Comparison of ENCODE assay signal across 26 mouse cellular contexts in genomic region chr10:80208248-80208647, GRCm38 (mm10). TPM values are rescaled to one million over a fixed set of nuclear protein-coding genes. Genes with fewer than 3 reads are reported as not detected.
DNase-seq lines count a peak whose midpoint lies in the region; ATAC-seq and TF ChIP-seq lines count a peak whose summit lies in the region.
"Had no signal": no experiment of that assay in that cellular context is flagged by ENCODE, and none has a peak within 500 bp of the region (broad histone marks: within the 10 kb centered on the region; RNA-seq: fewer than 3 reads in every experiment).

No protein-coding gene starts in this region.

- DNase-seq in hindbrain, embryonic 10.5 days (ENCODE audit: low spot score) = no peak
- DNase-seq in hindbrain, embryonic 14.5 days (ENCODE audit: low spot score) = no peak
- no peak for DNase-seq in left cerebral cortex, postnatal 14 days (ENCODE audit: low spot score in 2 of 2)
- DNase-seq: adrenal gland, adult 2 months; B cell, adult 2 months; cerebellum, adult 11 months; heart, postnatal 4 days; kidney, adult 9 months; kidney, postnatal 14 days; lung, postnatal 36 days; thymus, adult 2 months had no signal

- no peak overlapping the region for H3K9ac ChIP-seq in hindbrain, embryonic 16.5 days (ENCODE audit: low read depth, low read length)
- H3K9ac ChIP-seq in forebrain, embryonic 15.5 days (replicated peaks) = no peak overlapping the region
- H3K9ac ChIP-seq in hindbrain, embryonic 14.5 days = peak overlapping the region; percentile 45; the same call in 1 of the 2 replicates
- no peak overlapping the region for H3K9ac ChIP-seq in midbrain, embryonic 15.5 days
- H3K9ac ChIP-seq in intestine, postnatal 0 days (ENCODE audit: low read depth, low read length) = no peak overlapping the region
- H3K9ac ChIP-seq: liver, embryonic 14.5 days; lung, embryonic 14.5 days had no signal

- no peaks in the 10 kb centered on the region for H3K9me3 ChIP-seq in hindbrain, embryonic 10.5 days
- no peaks in the 10 kb centered on the region for H3K9me3 ChIP-seq in hindbrain, embryonic 16.5 days (ENCODE audit: control insufficient read depth, low read length)
- H3K9me3 ChIP-seq in forebrain, embryonic 15.5 days = no peaks in the 10 kb centered on the region
- no peaks in the 10 kb centered on the region for H3K9me3 ChIP-seq in hindbrain, embryonic 14.5 days (ENCODE audit: control insufficient read depth, low read length)
- no peaks in the 10 kb centered on the region for H3K9me3 ChIP-seq in midbrain, embryonic 15.5 days
- no peaks in the 10 kb centered on the region for H3K9me3 ChIP-seq in intestine, postnatal 0 days (ENCODE audit: control insufficient read depth)
- H3K9me3 ChIP-seq: embryonic facial prominence, embryonic 13.5 days; G1E; heart, embryonic 10.5 days; intestine, embryonic 15.5 days; limb, embryonic 15.5 days; megakaryocyte, embryonic 14.5 days had no signal

- H3K4me1 ChIP-seq in hindbrain, embryonic 10.5 days (replicated peaks) = peaks cover 57% of the 10 kb centered on the region
- peaks cover 8% of the 10 kb centered on the region for H3K4me1 ChIP-seq in hindbrain, embryonic 16.5 days (ENCODE audit: control insufficient read depth, insufficient read depth, low read depth, low read length)
- H3K4me1 ChIP-seq in forebrain, embryonic 15.5 days = peaks cover 21% of the 10 kb centered on the region
- H3K4me1 ChIP-seq in hindbrain, embryonic 14.5 days (replicated peaks; ENCODE audit: control insufficient read depth, insufficient read depth, low read length) = peaks cover 27% of the 10 kb centered on the region
- H3K4me1 ChIP-seq in midbrain, embryonic 15.5 days = peaks cover 32% of the 10 kb centered on the region
- no peaks in the 10 kb centered on the region for H3K4me1 ChIP-seq in intestine, postnatal 0 days (replicated peaks; ENCODE audit: control insufficient read depth, insufficient read depth, low read length)
- H3K4me1 ChIP-seq: intestine, embryonic 15.5 days had no signal

- no peak for TF ChIP-seq CTCF in intestine, postnatal 0 days (IDR thresholded peaks at IDR 0.05; ENCODE audit: low read depth)

- no peak overlapping the region; the same call in 1 of the 2 replicates for H3K4me2 ChIP-seq in hindbrain, embryonic 16.5 days (ENCODE audit: low read length)
- no peak overlapping the region for H3K4me2 ChIP-seq in forebrain, embryonic 15.5 days (replicated peaks)
- no peak overlapping the region for H3K4me2 ChIP-seq in hindbrain, embryonic 14.5 days (replicated peaks)
- peak overlapping the region; percentile 44; the same call in 1 of the 2 replicates for H3K4me2 ChIP-seq in midbrain, embryonic 15.5 days
- H3K4me2 ChIP-seq in intestine, postnatal 0 days (replicated peaks; ENCODE audit: low read depth) = no peak overlapping the region
- H3K4me2 ChIP-seq: intestine, embryonic 15.5 days had no signal

- peak overlapping the region; percentile 30; the same call in 1 of the 2 replicates for H3K4me3 ChIP-seq in hindbrain, embryonic 10.5 days
- H3K4me3 ChIP-seq in hindbrain, embryonic 16.5 days (ENCODE audit: low read length) = no peak overlapping the region
- no peak overlapping the region for H3K4me3 ChIP-seq in forebrain, embryonic 15.5 days
- H3K4me3 ChIP-seq in hindbrain, embryonic 14.5 days (replicated peaks; ENCODE audit: low read length) = no peak overlapping the region
- H3K4me3 ChIP-seq in midbrain, embryonic 15.5 days = no peak overlapping the region
- H3K4me3 ChIP-seq in intestine, postnatal 0 days (ENCODE audit: low read depth, low read length) = no peak overlapping the region
- H3K4me3 ChIP-seq: embryonic facial prominence, embryonic 13.5 days; erythroblast, embryonic 14.5 days; intestine, embryonic 15.5 days; limb, embryonic 15.5 days; megakaryocyte, embryonic 14.5 days had no signal

- H3K36me3 ChIP-seq in hindbrain, embryonic 10.5 days = no peaks in the 10 kb centered on the region
- no peaks in the 10 kb centered on the region for H3K36me3 ChIP-seq in hindbrain, embryonic 16.5 days (ENCODE audit: control insufficient read depth, insufficient read depth, low read length)
- H3K36me3 ChIP-seq in forebrain, embryonic 15.5 days = no peaks in the 10 kb centered on the region
- no peaks in the 10 kb centered on the region for H3K36me3 ChIP-seq in hindbrain, embryonic 14.5 days (replicated peaks; ENCODE audit: control insufficient read depth, insufficient read depth)
- no peaks in the 10 kb centered on the region for H3K36me3 ChIP-seq in midbrain, embryonic 15.5 days (replicated peaks)
- no peaks in the 10 kb centered on the region for H3K36me3 ChIP-seq in intestine, postnatal 0 days (ENCODE audit: control insufficient read depth, insufficient read depth)
- H3K36me3 ChIP-seq: embryonic facial prominence, embryonic 13.5 days; G1E; heart, embryonic 10.5 days; intestine, embryonic 15.5 days; limb, embryonic 15.5 days had no signal

- WGBS in hindbrain, embryonic 10.5 days = 72% methylated on average over 4 of the region's 4 CpGs
- WGBS in hindbrain, embryonic 16.5 days = 57% methylated on average over 4 of the region's 4 CpGs
- WGBS in forebrain, embryonic 15.5 days = 82% methylated on average over 4 of the region's 4 CpGs
- 56% methylated on average over 4 of the region's 4 CpGs for WGBS in hindbrain, embryonic 14.5 days
- WGBS in midbrain, embryonic 15.5 days = 48% methylated on average over 4 of the region's 4 CpGs
- 77% methylated on average over 4 of the region's 4 CpGs for WGBS in intestine, postnatal 0 days

- no peak for ATAC-seq in hindbrain, embryonic 16.5 days
- no peak for ATAC-seq in forebrain, embryonic 15.5 days (replicated peaks)
- ATAC-seq in hindbrain, embryonic 14.5 days (ENCODE audit: low FRiP score) = no peak
- ATAC-seq in midbrain, embryonic 15.5 days (replicated peaks) = no peak
- ATAC-seq in intestine, postnatal 0 days = no peak
- ATAC-seq: intestine, embryonic 15.5 days; Patski had no signal

- peaks cover 26% of the 10 kb centered on the region for H3K27me3 ChIP-seq in hindbrain, embryonic 10.5 days (ENCODE audit: insufficient read depth, poor library complexity, severe bottlenecking)
- no peaks in the 10 kb centered on the region for H3K27me3 ChIP-seq in hindbrain, embryonic 16.5 days (replicated peaks; ENCODE audit: control insufficient read depth, insufficient read depth, low read length)
- no peaks in the 10 kb centered on the region for H3K27me3 ChIP-seq in forebrain, embryonic 15.5 days
- no peaks in the 10 kb centered on the region for H3K27me3 ChIP-seq in hindbrain, embryonic 14.5 days (ENCODE audit: control insufficient read depth, insufficient read depth, low read length)
- H3K27me3 ChIP-seq in midbrain, embryonic 15.5 days (replicated peaks) = no peaks in the 10 kb centered on the region
- no peaks in the 10 kb centered on the region for H3K27me3 ChIP-seq in intestine, postnatal 0 days (replicated peaks; ENCODE audit: control insufficient read depth, insufficient read depth, low read length)
- H3K27me3 ChIP-seq: intestine, embryonic 15.5 days had no signal

- H3K27ac ChIP-seq in hindbrain, embryonic 10.5 days = peak overlapping the region; percentile 80
- H3K27ac ChIP-seq in hindbrain, embryonic 16.5 days (ENCODE audit: low read depth, low read length) = no peak overlapping the region
- 0 out of 2 replicates have a peak overlapping the region, but pooled peaks have one; percentile 82 for H3K27ac ChIP-seq in forebrain, embryonic 15.5 days (replicated peaks)
- peak overlapping the region; percentile 62 for H3K27ac ChIP-seq in hindbrain, embryonic 14.5 days
- H3K27ac ChIP-seq in midbrain, embryonic 15.5 days = peak overlapping the region; percentile 88; the same call in 1 of the 2 replicates
- no peak overlapping the region for H3K27ac ChIP-seq in intestine, postnatal 0 days (ENCODE audit: low read depth, low read length)
- H3K27ac ChIP-seq: intestine, embryonic 15.5 days; limb, embryonic 15.5 days; liver, embryonic 14.5 days had no signal

- intact Hi-C loops in left cerebral cortex, postnatal 14 days (cut with DNase I) = no loop called here

RNA-seq across cellular contexts. Expression of gene Mum1, which starts 18.0 kb away (rescaled TPM):
- polyA plus RNA-seq in hindbrain, embryonic 10.5 days (2016; fragmentation: Nextera tagmentation; extraction: Ambion mirVana) = 63.6 and 102 TPM in 2 replicates
- 38.0 and 38.7 TPM in 2 replicates for polyA plus RNA-seq in hindbrain, embryonic 16.5 days (2015; fragmentation: Nextera tagmentation; extraction: Ambion mirVana)
- 49.9 and 52.8 TPM in 2 replicates for polyA plus RNA-seq in forebrain, embryonic 15.5 days (2015; fragmentation: Nextera tagmentation; extraction: Ambion mirVana)
- 29.0 and 32.9 TPM in 2 replicates for polyA plus RNA-seq in hindbrain, embryonic 14.5 days (2014; fragmentation: Nextera tagmentation; extraction: Ambion mirVana)
- 56.4 and 59.5 TPM in 2 replicates for polyA plus RNA-seq in midbrain, embryonic 15.5 days (2015; fragmentation: Nextera tagmentation; extraction: Ambion mirVana)
- 21.9 and 22.5 TPM in 2 replicates for polyA plus RNA-seq in intestine, postnatal 0 days (2015; fragmentation: Nextera tagmentation; extraction: Ambion mirVana)
- 10 to 100 TPM; 39.4 to 41.5 TPM for total RNA-seq in left cerebral cortex, postnatal 14 days (2021)

RNA-seq across cellular contexts. Expression of gene Efna2, which starts 29.0 kb away (rescaled TPM):
- 41.3 and 43.7 TPM in 2 replicates for polyA plus RNA-seq in hindbrain, embryonic 10.5 days (2016; fragmentation: Nextera tagmentation; extraction: Ambion mirVana)
- polyA plus RNA-seq in hindbrain, embryonic 16.5 days (2015; fragmentation: Nextera tagmentation; extraction: Ambion mirVana) = 21.5 and 22.7 TPM in 2 replicates
- polyA plus RNA-seq in forebrain, embryonic 15.5 days (2015; fragmentation: Nextera tagmentation; extraction: Ambion mirVana) = 35.8 and 36.5 TPM in 2 replicates
- polyA plus RNA-seq in hindbrain, embryonic 14.5 days (2014; fragmentation: Nextera tagmentation; extraction: Ambion mirVana) = 25.9 and 26.2 TPM in 2 replicates
- 53.4 and 54.6 TPM in 2 replicates for polyA plus RNA-seq in midbrain, embryonic 15.5 days (2015; fragmentation: Nextera tagmentation; extraction: Ambion mirVana)
- polyA plus RNA-seq in intestine, postnatal 0 days (2015; fragmentation: Nextera tagmentation; extraction: Ambion mirVana) = 3.5 and 3.8 TPM in 2 replicates
- total RNA-seq in left cerebral cortex, postnatal 14 days (2021) = 10 to 100 TPM; 13.9 to 14.3 TPM
- total RNA-seq: G1E; neutrophil, adult 5-6 weeks had no signal

RNA-seq across cellular contexts. Expression of gene 1600002K03Rik, which starts 35.5 kb away (rescaled TPM):
- polyA plus RNA-seq in hindbrain, embryonic 10.5 days (2016; fragmentation: Nextera tagmentation; extraction: Ambion mirVana) = 12.9 and 14.4 TPM in 2 replicates
- polyA plus RNA-seq in hindbrain, embryonic 16.5 days (2015; fragmentation: Nextera tagmentation; extraction: Ambion mirVana) = 9.4 and 10.1 TPM in 2 replicates
- 9.7 and 12.7 TPM in 2 replicates for polyA plus RNA-seq in forebrain, embryonic 15.5 days (2015; fragmentation: Nextera tagmentation; extraction: Ambion mirVana)
- polyA plus RNA-seq in hindbrain, embryonic 14.5 days (2014; fragmentation: Nextera tagmentation; extraction: Ambion mirVana) = 7.0 and 7.7 TPM in 2 replicates
- 13.3 and 14.7 TPM in 2 replicates for polyA plus RNA-seq in midbrain, embryonic 15.5 days (2015; fragmentation: Nextera tagmentation; extraction: Ambion mirVana)
- polyA plus RNA-seq in intestine, postnatal 0 days (2015; fragmentation: Nextera tagmentation; extraction: Ambion mirVana) = 12.7 and 13.9 TPM in 2 replicates
- total RNA-seq in left cerebral cortex, postnatal 14 days (2021) = 1 to 10 TPM; 5.7 to 6.2 TPM

RNA-seq across cellular contexts. Expression of gene Ndufs7, which starts 40.7 kb away (rescaled TPM):
- polyA plus RNA-seq in hindbrain, embryonic 10.5 days (2016; fragmentation: Nextera tagmentation; extraction: Ambion mirVana) = 303 and 313 TPM in 2 replicates
- 349 and 361 TPM in 2 replicates for polyA plus RNA-seq in hindbrain, embryonic 16.5 days (2015; fragmentation: Nextera tagmentation; extraction: Ambion mirVana)
- polyA plus RNA-seq in forebrain, embryonic 15.5 days (2015; fragmentation: Nextera tagmentation; extraction: Ambion mirVana) = 248 and 260 TPM in 2 replicates
- 303 and 341 TPM in 2 replicates for polyA plus RNA-seq in hindbrain, embryonic 14.5 days (2014; fragmentation: Nextera tagmentation; extraction: Ambion mirVana)
- 290 and 305 TPM in 2 replicates for polyA plus RNA-seq in midbrain, embryonic 15.5 days (2015; fragmentation: Nextera tagmentation; extraction: Ambion mirVana)
- polyA plus RNA-seq in intestine, postnatal 0 days (2015; fragmentation: Nextera tagmentation; extraction: Ambion mirVana) = 584 and 605 TPM in 2 replicates
- 100 to 1,000 TPM; 171 to 187 TPM for total RNA-seq in left cerebral cortex, postnatal 14 days (2021)

RNA-seq across cellular contexts. Expression of gene Cirbp, which starts 42.5 kb away (rescaled TPM):
- polyA plus RNA-seq in hindbrain, embryonic 10.5 days (2016; fragmentation: Nextera tagmentation; extraction: Ambion mirVana) = 95.3 and 153 TPM in 2 replicates
- polyA plus RNA-seq in hindbrain, embryonic 16.5 days (2015; fragmentation: Nextera tagmentation; extraction: Ambion mirVana) = 288 and 311 TPM in 2 replicates
- 350 and 358 TPM in 2 replicates for polyA plus RNA-seq in forebrain, embryonic 15.5 days (2015; fragmentation: Nextera tagmentation; extraction: Ambion mirVana)
- 203 and 252 TPM in 2 replicates for polyA plus RNA-seq in hindbrain, embryonic 14.5 days (2014; fragmentation: Nextera tagmentation; extraction: Ambion mirVana)
- 364 and 392 TPM in 2 replicates for polyA plus RNA-seq in midbrain, embryonic 15.5 days (2015; fragmentation: Nextera tagmentation; extraction: Ambion mirVana)
- polyA plus RNA-seq in intestine, postnatal 0 days (2015; fragmentation: Nextera tagmentation; extraction: Ambion mirVana) = 222 and 228 TPM in 2 replicates
- total RNA-seq in left cerebral cortex, postnatal 14 days (2021) = 100 to 1,000 TPM in 1 of 2 experiments, 10 to 100 TPM in 1; 95.6 to 111 TPM

Comparison
In these comparisons a context has a peak if more than half of its experiments do, and no peak if none do; other contexts are left out.
1. H3K27ac ChIP-seq: peak in hindbrain, embryonic 10.5 days (single experiment), forebrain, embryonic 15.5 days (single experiment), hindbrain, embryonic 14.5 days (single experiment) and midbrain, embryonic 15.5 days (single experiment); none in hindbrain, embryonic 16.5 days (single experiment) and intestine, postnatal 0 days (single experiment).